Mouse (Mus musculus) B cell, adult (primary cell): ENCODE data around the gene Grhpr. TPM values are rescaled to one million over a fixed set of nuclear protein-coding genes. Genes with fewer than 3 reads are reported as not detected.

Experiments
- total RNA-seq: library from RNA; stranded (reverse); gene quantifications from 4 replicates; pipeline ENCODE4 v1.2.4, GENCODE M21; 2023; ENCODE audit not compliant: inconsistent age

Gene Grhpr
- 21.1 to 31.7 TPM (median 22.9 TPM) in 4 replicates for total RNA-seq

GRCm38 (mm10) chr4:44981280-44981973 is at the start of gene Grhpr:
Gene Grhpr, plus strand, starts transcription at chr4:44981395.

GRCm38 (mm10) chr4:45012105-45012975 is 31.1 kb downstream of the Grhpr start, which contains the start of gene Zbtb5:
Gene Zbtb5, minus strand, starts transcription at chr4:45012412.

DNA sequence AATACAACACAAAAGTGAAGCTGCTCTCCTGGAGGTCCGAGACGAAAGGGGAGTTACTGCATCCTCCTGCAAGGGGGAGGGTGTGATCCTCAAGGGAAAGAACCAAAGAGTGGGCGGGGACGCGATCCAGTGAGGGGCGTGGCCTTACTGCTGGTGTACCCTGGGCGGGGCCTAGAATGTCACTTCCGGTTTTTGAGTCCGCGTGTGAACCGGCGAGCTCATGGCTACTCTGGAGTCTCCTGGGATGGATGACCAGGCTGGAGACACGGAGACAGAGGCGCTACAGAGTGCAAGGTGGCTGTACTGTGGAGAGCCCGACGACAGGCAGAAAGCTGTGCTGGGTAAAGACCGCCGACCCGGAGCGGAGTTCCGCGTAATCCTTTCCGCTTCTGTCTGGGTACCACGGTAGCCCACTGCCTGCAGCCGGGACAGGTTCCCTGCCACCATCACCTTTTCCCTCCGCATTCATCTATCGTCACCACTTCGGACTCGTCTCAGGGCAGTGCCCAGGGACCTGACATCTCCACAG is 37.3 kb downstream of the Grhpr start, which contains the start of gene Polr1e:
TSS of gene Polr1e (plus strand) at position 132 of the 529 bp plus-strand sequence.

Other genes starting within 250 kb of the Grhpr start
- gene Zcchc7, start 225.5 kb upstream of the Grhpr start, total RNA-seq, result 144 to 169 TPM (median 158 TPM) in 4 replicates
- 14.1 to 17.3 TPM (median 14.9 TPM) in 4 replicates for gene Zbtb5, start 31.0 kb downstream of the Grhpr start, total RNA-seq
- gene Polr1e, start 37.2 kb downstream of the Grhpr start, total RNA-seq, result 23.9 to 29.5 TPM (median 27.3 TPM) in 4 replicates
- 1.4 to 2.7 TPM (median 1.9 TPM) in 4 replicates for gene Fbxo10, start 103.2 kb downstream of the Grhpr start, total RNA-seq
- gene Tomm5, start 126.7 kb downstream of the Grhpr start, total RNA-seq, result 44.6 to 47.3 TPM (median 46.9 TPM) in 4 replicates
- gene Frmpd1, start 203.5 kb downstream of the Grhpr start, total RNA-seq, result not detected in 4 replicates